Mouse (Mus musculus): ENCODE data around the gene Polr3h.

The Polr3h gene

DNA sequence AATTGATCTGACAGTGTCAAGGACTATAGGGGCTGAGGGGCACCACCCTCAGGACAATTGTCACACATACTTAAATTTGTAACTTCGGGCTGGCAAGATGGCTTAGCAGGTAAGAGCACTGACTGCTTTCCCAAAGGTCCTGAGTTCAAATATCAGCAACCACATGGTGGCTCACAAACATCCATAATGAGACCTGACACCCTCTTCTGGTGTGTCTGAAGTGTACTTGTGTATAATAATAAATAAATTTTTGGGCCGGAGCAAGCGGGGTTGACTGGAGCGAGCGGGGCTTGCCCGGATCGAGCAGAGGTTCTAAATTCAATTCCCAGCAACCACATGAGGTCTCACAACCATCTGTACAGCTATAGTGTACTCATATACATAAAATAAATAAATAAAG lies 85.7 kb downstream of the Polr3h start:
- DNase-seq (ENCODE audit: low spot score), result no peak

DNA sequence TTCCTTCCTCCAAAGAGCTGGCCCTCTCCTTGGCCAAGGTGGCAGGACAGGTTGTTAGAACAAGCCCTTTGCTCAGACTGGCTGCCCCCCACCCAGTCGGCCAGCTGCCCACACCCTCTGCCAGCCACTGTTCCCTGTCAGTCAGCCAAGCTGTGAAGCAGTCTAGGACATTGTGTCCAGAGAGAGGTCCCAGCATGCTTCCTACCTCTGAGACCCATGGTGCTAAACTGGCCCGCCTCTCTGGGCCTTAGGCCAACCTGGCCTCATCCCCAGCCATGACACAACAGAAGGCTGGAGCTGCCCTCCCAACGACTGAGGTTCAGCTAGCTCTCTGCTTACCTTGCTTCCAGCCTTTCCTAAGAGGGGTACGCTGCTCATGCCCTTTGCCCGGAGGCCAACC lies 86.4 kb downstream of the Polr3h start:
- DNase-seq (ENCODE audit: low spot score), result no peak

- no peak for DNase-seq (ENCODE audit: low spot score)
Measured at GRCm38 (mm10) chr15:81838554-81839235, 87.3 kb downstream of the Polr3h start.

Measured in spleen, adult 12 weeks (tissue).